Mouse (Mus musculus) lung, postnatal 10 days (tissue): Measurements from ENCODE around the gene Mllt10.

Experiments used
- DNase-seq: peaks from one replicate; pipeline ENCODE4 v3.0.0; 2021

Mllt10 gene

GRCm38 (mm10) chr2:18094319-18094718, 39.3 kb downstream of the Mllt10 start:
- DNase-seq, result no peak

GRCm38 (mm10) chr2:18095804-18096203, 40.8 kb downstream of the Mllt10 start:
- no peak for DNase-seq

GRCm38 (mm10) chr2:18100914-18101313, 45.9 kb downstream of the Mllt10 start:
- peak; percentile 4 for DNase-seq

DNA sequence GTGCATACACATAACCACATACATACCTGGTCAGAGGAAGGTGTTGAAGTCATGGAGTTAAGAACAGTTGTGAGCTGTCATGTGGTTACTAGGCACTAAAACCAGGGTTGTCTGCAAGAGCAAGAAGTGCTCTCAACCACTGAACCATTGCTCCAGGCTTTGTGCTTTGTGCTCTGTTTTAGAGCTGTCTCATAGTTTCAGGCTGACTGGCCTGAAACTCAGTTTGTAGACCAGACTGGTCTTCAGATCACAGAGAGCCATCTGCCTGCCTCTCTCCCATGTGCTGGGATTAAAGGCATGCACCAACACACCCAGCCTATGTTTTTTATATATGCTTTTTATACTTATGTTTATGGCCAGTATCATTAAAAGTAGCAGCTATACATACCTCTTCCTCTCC, 52.5 kb downstream of the Mllt10 start:
- no peak for DNase-seq

- DNase-seq, result no peak
Measured at GRCm38 (mm10) chr2:18108214-18108613, 53.2 kb downstream of the Mllt10 start.

DNA sequence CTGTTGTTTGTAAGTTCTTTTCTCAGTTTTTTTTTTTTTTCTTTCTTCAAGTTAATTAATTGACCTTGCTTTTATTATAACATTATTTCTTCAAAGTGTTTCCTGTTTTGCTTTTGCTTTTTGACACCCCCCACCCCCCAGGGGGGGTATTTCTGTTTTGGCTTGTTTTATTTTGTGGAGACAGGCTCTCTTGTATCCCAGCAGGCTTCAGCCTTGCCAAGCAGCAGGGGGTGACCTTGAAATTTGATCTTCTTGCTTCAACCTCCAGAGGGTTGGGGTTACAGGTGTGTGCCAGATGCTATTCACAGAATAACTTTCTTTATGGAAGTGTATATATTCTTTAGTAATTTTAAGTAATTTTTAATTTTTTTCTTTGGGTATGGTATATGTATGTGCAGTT, 56.4 kb downstream of the Mllt10 start:
- DNase-seq, result no peak

DNA sequence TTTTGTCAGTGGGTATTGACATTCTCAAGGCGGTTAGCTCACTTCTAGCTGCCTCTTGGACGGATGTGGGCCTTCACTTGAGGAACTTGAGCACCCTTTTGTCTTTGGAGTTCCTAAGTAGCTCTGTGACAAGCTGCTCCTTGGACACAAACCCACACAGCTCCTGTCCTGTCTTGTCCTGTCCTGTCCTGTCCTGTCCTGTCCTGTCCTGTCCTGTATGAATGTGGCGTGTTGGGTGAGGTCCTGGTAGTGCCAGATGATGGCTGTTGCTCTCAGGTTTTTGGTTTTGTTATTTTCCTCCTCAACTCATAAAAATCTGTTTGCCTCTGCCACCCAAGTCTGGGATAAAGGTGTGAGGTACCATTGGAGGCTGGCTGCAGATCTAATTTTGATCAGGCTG, 61.4 kb downstream of the Mllt10 start:
- DNase-seq, result no peak

DNA sequence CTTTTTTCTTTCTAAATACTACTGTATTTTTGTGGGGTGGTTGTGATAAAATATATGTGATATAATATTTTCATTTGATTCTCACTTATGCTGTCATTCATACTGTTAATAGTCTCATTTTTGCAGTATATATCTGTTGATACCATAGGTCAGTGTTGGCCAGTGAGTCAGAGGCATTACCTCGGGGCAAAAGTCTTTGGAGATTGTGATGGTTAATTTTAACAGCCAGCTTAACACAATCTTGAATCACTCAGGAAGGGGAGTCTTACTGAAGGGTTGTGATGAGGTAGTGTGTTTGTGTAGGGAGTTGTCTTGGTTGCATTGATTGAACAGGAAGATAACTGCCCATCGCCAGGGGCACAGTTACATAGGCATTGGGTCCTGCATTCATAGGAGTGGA, 83.1 kb downstream of the Mllt10 start:
- DNase-seq, result no peak

DNA sequence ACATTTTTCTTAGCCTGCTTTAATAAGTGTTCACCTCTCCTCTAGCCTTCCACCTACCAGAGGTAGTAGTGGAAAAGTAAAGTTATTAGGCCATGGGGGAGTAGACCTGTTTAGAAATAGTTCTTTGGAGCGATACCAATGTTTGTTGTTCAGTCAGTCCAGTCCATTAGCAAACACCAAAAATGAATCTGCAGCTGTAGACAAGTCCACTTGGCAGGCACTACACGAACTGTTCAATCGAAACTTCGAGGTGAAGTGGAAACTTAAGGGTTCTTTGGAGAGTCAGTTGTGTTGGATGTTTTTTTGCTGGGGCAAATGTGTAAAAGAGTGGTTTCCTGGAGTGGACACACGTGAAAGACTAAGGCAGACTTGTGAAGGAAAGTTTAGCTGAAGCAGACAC, 84.6 kb downstream of the Mllt10 start:
- DNase-seq, result peak; percentile 33

GRCm38 (mm10) chr2:18156131-18156530, 101.1 kb downstream of the Mllt10 start:
- no peak for DNase-seq

GRCm38 (mm10) chr2:18159426-18159825, 104.4 kb downstream of the Mllt10 start:
- no peak for DNase-seq

DNA sequence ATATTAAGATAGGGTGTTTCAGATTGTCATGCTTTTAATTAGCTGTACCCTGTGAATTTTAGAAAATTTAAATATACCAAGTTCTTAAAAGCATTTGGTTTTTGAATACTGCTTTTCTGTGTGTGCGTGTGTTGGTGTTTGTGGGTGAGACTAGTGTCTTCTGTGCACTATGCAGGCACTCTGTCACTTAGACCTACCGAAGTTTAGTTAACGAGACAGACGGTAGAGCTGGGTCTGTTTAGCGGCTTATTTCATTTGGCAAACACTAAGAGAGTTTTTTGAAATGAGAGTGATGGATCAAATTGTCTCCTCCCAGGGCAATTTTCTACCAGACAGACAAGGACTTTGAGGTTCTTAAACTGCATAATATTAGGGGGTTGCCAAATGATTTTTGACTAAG, 106.0 kb downstream of the Mllt10 start:
- no peak for DNase-seq

DNA sequence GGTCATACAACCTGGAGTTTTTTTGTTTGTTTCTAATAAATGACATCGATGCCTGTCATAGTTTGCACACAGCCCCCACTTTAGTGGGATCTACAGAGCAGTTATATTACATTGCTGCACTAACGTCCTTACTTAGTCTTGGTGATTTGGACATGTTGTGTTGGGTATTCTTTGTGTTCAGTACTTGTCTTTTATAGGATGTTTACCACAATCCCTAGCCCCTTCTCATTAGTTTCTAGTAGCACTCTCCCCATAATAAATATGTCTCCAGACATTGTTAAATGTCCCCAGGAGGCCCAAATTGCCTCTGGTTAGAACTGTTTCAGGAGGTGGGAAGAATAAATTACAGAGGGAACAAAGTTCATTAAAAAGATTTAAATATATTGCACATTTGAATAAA, 110.5 kb downstream of the Mllt10 start:
- no peak for DNase-seq

DNA sequence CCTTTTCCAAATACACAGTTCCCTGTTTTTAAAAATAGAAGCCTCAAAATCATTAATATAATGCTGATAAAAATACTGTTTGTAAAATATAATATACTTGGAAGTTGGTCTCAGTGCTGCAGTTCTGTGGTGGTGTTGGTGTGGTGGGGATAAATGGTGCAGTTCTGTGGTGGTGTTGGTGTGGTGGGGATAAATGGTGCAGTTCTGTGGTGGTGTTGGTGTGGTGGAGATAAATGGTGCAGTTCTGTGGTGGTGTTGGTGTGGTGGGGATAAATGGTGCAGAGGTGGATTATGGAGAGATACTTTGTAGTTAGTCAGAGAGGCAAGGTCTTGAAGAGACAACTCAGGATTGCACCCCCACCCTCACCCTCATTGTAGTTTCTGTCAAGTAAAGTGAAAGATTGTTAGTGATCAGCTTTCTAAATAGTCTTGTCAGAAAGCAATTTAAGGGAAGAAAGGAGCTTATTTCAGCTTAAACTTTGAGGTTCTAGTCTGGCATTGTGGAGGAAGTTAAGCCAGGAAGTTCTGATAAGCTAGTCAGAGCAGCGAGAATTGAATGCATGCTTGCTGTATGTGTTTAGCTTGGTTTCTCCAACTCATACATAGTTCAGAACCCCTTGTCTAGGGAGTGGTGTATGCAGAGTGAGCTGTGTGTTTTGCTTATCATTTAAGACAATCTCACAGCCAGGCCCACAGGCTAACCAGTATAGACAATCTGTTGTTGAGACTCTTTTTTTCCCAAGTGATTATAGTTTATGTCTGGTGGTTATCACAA, 114.3 kb downstream of the Mllt10 start:
- DNase-seq, result no peak

DNA sequence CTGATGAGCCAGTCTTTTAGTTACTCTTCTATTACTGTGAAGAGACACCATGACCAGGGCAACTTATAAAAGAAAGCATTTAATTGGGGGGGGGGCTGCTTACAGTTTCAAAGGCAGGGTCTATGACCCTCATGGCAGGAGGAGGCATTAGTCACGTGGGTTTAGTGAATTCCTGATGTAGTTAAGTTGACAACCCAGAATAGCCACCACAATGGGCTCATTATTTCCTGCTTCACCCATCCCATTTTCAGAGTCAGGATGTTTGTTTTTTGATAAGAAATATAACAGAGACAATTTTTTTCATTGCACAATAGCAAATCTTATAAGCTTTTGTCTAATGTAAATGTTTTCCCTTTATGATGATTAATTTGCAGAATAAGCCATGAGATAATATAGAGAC, 120.2 kb downstream of the Mllt10 start:
- no peak for DNase-seq

DNA sequence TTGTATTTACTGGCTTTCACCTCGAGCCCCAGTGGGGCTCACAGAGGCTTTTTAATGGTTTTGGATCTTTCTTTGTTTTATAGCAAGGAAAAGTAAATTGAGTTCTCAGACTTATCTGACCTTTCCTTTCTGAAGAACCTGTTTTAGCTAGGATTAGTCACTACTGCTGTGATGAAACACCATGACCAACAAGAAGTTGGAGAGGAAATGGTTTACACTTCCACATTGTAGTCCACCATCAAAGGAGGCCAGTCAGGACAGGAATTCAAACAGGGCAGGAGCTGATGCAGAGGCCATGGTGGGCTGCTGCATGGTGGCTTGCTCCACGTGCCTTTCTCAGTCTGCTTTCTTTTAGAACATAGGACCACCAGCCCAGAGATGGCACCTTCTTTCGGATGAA, 121.2 kb downstream of the Mllt10 start:
- no peak for DNase-seq

- no peak for DNase-seq
Measured at GRCm38 (mm10) chr2:18180323-18180722, 125.3 kb downstream of the Mllt10 start.

- DNase-seq, result no peak
Measured at GRCm38 (mm10) chr2:18181631-18182030, 126.6 kb downstream of the Mllt10 start.

DNA sequence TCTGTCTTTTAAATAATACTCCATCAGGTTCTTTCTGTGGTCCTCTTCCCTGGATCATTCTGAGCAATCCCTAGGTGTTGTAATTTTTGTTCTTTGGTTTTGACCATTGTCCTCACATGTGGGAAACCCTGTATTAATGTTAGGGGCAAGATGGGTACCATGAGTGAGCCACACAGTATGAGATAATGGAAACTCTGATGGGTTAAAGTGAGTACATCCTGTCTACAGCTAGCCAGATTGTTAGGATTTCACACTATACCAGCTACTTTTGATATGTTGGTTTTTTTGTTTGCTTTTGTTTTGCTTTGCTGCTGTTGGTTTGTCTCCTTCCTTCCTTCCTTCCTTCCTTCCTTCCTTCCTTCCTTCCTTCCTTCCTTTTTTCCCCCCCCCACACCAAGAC, 128.0 kb downstream of the Mllt10 start:
- no peak for DNase-seq

DNA sequence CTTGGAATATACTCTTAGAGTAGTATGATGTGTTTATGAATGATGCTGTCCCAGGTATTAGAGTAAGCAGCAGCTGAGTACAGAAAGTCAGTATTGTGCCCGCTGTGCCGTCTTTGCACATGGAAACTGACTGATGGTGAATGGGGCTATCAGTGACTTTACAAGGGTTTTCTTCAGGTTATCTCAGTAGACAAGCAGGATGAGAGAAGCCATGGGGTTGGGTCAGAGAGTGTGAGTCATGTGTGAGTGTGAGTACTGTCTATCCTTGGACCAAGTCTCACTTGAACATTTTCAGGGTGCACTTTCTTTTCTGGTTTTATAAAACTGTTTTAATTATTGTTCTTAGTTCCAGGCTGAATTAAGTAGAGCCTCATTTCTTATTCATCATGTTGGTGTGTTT, 133.3 kb downstream of the Mllt10 start:
- DNase-seq, result no peak

DNA sequence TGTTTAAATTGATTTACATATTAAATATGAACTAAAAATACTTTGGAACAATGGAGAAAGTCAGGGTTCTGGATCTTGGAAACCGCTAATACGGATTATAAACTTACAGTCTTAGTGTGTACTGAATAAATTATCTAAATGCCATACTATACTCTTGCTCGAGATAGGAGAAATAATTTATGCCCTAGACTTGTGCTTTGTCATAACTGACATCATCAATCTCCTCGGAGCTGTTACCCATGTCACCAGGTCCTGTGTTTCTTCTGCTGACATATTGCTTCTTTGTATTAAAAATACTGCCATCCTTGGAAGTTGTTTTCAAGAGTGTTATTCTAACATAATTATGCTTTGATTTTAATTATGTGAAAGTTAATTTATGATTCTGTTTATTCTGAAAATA, 140.2 kb downstream of the Mllt10 start:
- DNase-seq, result no peak

DNA sequence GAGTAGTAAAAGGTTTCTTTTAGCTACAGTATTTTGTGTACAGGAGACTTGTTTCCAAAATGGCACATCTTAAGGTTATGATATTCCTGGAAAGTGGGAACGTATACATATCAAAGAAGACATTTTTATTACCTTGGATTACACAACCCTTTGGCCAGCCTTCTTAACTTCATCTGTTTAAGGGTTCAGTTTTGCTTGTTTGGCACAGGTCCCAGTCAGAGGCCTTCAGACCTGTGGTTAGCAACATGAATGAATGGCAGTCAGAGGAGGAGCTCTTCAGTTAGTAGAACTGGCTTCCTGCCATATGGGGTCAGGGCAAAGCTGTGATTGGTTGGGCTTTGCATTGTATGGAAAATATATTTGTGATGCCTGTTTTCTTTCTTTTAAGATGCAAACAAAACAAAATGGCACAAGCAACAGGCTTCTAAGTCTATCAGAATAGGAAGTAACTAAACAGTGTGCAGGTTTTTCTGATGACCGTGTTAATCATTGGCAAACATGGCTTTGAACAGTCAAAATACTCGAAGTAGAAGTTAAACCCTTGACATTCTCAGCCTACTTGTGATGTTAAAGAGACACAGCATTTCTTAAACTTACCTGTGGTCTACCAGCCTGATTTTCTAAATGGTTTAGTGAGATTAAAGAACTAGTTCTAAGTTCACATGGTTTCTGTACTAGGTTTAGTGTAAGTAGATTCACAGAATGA, 140.8 kb downstream of the Mllt10 start:
- peak; percentile 54 for DNase-seq

- no peak for DNase-seq
Measured at GRCm38 (mm10) chr2:18201820-18202462, 146.9 kb downstream of the Mllt10 start.

- no peak for DNase-seq
Measured at GRCm38 (mm10) chr2:18202923-18203322, 147.9 kb downstream of the Mllt10 start.
